Mouse (Mus musculus): ENCODE data around the gene Kdm4c.

GRCm38 (mm10) chr4:74224210-74224609, 18.1 kb upstream of the Kdm4c start:
- TF ChIP-seq GATA1 (IDR thresholded peaks at IDR 0.05; ENCODE audit: borderline replicate concordance, low read length), result no peak
- no peak for TF ChIP-seq FLI1 (IDR thresholded peaks at IDR 0.05; ENCODE audit: low read length)
